Mouse (Mus musculus) brain, embryonic 18.5 days (tissue): ENCODE results near the gene Plce1.
"Not testable (repeated sequence)": the region's sequence is repeated elsewhere in the genome, so short reads cannot be mapped to it uniquely, and the experiment has no call there.

Experiments
- DNase-seq: peaks from one replicate; pipeline ENCODE4 v3.0.0-alpha.2; 2012; ENCODE audit warnings: low read depth, low spot score

The Plce1 gene

GRCm38 (mm10) chr19:38632251-38632650 lies 151.3 kb downstream of the Plce1 start:
- no peak for DNase-seq

GRCm38 (mm10) chr19:38633306-38633705 lies 152.4 kb downstream of the Plce1 start:
- DNase-seq = no peak

DNA sequence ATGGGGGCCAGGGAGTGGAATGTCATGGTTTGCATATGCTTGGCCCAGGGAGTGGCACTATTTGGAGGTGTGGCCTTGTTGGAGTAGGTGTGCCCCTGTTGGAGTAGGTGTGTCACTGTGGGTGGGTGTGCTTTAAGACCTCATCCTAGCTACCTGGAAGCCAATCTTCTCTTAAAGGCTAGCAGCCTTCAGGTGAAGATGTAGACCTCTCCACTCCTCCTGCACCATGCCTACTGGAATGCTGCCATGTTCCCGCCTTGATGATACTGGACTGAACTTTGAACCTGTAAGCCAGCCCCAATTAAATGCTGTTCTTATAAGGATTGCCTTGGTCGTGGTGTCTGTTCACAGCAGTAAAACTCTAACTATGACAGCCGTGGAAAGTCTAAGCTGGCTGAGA lies 158.1 kb downstream of the Plce1 start:
- no peak for DNase-seq

- no peak for DNase-seq
Observed at GRCm38 (mm10) chr19:38639805-38640204, 158.9 kb downstream of the Plce1 start.

GRCm38 (mm10) chr19:38642515-38642914 lies 161.6 kb downstream of the Plce1 start:
- DNase-seq = not testable (repeated sequence)

GRCm38 (mm10) chr19:38644871-38645595 lies 164.1 kb downstream of the Plce1 start:
- no peak for DNase-seq

- no peak for DNase-seq
Observed at GRCm38 (mm10) chr19:38657980-38658379, 177.1 kb downstream of the Plce1 start.

GRCm38 (mm10) chr19:38665398-38665797 lies 184.5 kb downstream of the Plce1 start:
- no peak for DNase-seq

GRCm38 (mm10) chr19:38672015-38672600 lies 191.2 kb downstream of the Plce1 start:
- no peak for DNase-seq

GRCm38 (mm10) chr19:38673936-38674335 lies 193.0 kb downstream of the Plce1 start:
- no peak for DNase-seq

DNA sequence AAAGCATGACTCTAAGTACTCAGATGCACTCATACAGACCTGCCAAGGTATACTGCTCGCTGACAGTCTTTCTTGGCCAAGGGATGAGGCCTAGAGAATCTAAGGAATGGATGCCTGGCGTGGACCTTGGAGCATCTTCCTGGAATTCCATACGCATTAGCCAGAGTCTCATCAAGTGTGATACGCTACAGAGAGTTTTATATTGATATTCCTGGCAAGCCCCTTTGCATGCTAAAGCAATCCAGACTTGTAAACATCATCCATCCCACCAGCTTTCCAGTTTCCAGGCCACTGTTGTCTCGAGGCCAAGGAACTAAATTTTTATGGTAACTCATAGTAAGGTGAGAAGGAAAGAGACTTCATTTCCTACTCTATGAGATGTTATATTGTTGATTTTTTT lies 197.7 kb downstream of the Plce1 start:
- DNase-seq = no peak

GRCm38 (mm10) chr19:38679520-38679919 lies 198.6 kb downstream of the Plce1 start:
- DNase-seq = no peak

- no peak for DNase-seq
Observed at GRCm38 (mm10) chr19:38687326-38687725, 206.4 kb downstream of the Plce1 start.

DNA sequence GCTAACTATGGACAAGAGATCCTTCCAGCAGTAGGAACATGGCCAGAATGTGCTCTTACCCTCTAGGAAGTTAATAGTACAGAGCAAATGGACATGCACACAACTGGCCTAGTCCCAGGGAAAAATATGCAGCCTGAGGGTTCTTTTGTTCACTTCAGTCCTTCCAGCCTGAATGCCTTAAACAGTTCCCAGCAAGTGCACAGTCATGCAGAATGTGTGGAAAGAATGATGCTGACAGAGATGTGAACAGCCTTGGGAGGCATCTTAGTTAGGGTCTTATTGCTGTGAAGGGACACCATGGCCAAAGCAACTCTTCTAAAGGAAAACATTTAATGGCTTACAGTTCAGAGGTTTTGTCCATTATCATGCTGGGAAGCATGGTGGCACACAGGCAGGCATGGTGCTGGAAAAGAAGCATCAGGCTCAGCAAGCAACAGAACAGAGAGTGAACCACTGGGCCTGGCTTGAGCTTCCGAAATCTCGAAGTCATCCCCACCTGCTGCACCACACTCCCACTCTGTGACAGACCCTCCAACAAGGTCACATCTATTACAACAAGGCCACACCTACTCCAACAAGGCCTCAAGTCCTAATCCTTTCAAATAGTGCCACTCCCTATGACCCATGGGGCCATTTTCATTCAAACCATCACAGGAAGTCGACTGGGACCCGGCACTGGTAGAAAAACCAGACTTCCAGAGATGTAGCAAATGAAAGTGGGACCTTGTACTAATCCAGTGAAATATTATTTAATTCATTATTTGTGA lies 208.0 kb downstream of the Plce1 start:
- no peak for DNase-seq

GRCm38 (mm10) chr19:38690276-38690675 lies 209.4 kb downstream of the Plce1 start:
- DNase-seq = no peak

- no peak for DNase-seq
Observed at GRCm38 (mm10) chr19:38691533-38691932, 210.6 kb downstream of the Plce1 start.

- no peak for DNase-seq
Observed at GRCm38 (mm10) chr19:38693331-38693730, 212.4 kb downstream of the Plce1 start.

DNA sequence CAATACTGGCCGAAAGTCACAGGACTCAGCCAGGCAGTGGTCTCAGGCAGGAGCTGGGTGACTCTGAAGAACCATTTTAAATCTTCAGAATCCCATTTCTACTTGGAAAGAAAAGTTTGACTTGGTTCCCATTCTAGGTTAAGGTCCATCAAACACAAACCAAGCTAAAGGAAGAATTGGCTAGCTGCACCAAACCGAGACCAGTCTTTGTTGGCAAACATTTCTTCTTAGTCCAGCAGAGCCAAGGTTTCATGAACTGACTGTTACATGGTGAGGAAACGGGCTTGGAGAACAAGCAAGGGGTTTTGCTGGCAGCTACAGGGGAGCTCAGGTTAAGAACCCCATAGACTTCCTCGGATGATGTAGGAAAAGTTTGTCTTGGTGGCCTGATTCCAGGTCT lies 212.9 kb downstream of the Plce1 start:
- no peak for DNase-seq

GRCm38 (mm10) chr19:38701776-38702175 lies 220.9 kb downstream of the Plce1 start:
- DNase-seq = no peak

DNA sequence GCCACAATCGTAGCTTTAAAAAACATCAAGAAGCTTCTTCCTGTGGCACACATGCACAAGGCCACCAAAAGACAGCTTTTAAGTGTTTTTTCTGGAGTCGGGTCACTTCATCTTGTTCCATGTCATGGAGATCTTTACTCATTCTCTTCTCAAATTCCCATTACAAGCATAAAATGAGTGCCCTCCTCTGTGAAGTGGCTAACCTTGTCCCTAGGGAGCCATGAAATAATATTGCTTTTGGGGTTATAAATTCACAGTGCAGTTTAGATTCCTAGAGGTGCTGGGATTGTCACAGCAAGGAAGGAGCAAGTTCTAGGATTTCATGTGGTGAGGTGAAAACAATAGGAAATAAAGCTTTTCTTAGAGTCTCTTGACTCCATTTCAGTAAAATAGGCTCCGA lies 223.8 kb downstream of the Plce1 start:
- DNase-seq = no peak

- no peak for DNase-seq
Observed at GRCm38 (mm10) chr19:38705244-38705643, 224.3 kb downstream of the Plce1 start.

- DNase-seq = no peak
Observed at GRCm38 (mm10) chr19:38706449-38706848, 225.5 kb downstream of the Plce1 start.

DNA sequence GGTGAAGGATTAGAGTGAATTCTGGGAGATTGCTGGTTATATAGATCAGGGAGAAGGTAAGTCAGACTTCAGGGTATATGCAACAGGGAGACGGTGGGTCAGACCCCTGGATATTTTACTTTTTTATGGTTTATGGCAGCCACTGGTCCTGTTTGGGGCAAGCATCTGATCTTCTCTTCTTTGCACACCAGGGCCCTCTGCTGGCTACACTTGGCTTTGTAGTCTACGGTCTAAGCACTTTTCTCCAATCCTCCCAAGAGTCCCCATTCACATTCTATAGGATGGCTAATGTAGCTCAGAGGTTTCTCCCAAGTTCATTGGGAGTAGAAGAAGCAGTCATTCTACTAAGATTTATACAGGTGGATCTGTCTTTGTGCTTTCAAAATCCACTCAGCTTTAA lies 228.5 kb downstream of the Plce1 start:
- DNase-seq = no peak
